Mouse (Mus musculus): ENCODE measurements around the gene Clstn2.

- TF ChIP-seq CTCF (IDR thresholded peaks at IDR 0.05; ENCODE audit: low read depth, low read length) (no peak), POLR2AphosphoS5 (IDR thresholded peaks at IDR 0.05; ENCODE audit: insufficient replicate concordance, low read depth, low read length) (no peak), GATA1 (IDR thresholded peaks at IDR 0.05; ENCODE audit: borderline replicate concordance, low read length) (no peak), TAL1 (conservative IDR thresholded peaks at IDR 0.05; ENCODE audit: low read depth, low read length) (no peak)
Observed at GRCm38 (mm10) chr9:97746574-97746973, 286.4 kb downstream of the Clstn2 start.
